Mouse (Mus musculus) brain, embryonic 14.5 days (tissue): ENCODE data around the gene Kcnip1.

Experiments
- CTCF ChIP-seq: fragments of 200-500 bp; IDR thresholded peaks from 2 replicates; pipeline ENCODE4 v1.5.1; 2012; ENCODE audit warnings: inconsistent platforms, mild to moderate bottlenecking, moderate library complexity, borderline replicate concordance; ENCODE audit not compliant: insufficient read depth, insufficient read length; ENCODE audit errors: extremely low read depth
- POLR2A ChIP-seq: fragments of 200-500 bp; IDR thresholded peaks from 2 replicates; pipeline ENCODE4 v1.6.1; 2012; ENCODE audit warnings: mild to moderate bottlenecking, inconsistent platforms, borderline replicate concordance; ENCODE audit not compliant: poor library complexity, insufficient read depth, insufficient read length, severe bottlenecking; ENCODE audit errors: extremely low read depth

DNA sequence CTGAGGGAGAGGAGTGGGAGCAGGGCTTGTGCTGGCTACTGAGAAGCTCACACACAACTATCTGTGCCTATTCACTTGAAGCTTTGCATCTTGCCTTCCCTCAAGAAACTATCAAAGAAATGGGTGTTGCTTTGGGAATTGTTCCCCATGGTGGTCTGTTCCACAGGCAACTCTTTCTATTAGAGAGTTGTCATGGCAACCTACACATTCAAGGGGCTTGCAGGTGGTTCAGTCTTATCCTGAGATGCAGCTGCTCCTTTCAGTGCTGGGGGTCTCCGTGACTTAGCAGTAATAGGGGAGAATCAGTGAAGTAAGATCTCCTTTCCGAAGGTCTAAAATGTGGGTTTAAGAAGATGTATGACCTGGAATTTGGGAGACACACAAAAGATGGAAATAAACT is 102.6 kb downstream of the Kcnip1 start:
- TF ChIP-seq CTCF (no peak), POLR2A (no peak)
